Mouse (Mus musculus): Measurements from ENCODE around the gene Slc41a2. TPM values are rescaled to one million over a fixed set of nuclear protein-coding genes. Genes with fewer than 3 reads are reported as not detected.

Slc41a2 gene
- polyA plus RNA-seq, 1 experiment from 2014 or later, result 0.58 TPM

DNA sequence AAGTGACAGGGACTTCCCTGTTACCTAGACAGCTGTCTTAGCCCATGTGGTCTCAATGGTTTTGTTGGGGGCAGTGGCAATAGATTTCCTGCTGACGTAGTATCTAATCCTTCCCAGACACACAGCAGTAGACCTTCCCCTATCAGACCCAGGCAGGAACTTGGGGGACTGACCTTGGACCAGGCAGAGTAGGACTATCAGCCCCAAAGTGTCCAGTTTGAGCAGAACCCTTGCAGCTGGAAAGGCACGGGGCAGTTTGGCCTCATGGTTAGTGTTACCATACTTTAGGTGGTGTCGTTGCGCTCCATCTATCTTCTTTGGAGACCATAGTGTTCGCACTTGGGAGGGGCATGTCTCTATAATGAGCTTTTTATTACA lies 8.7 kb upstream of the Slc41a2 start:
- Histone ChIP-seq H3K4me1 (0 out of 2 replicates have a peak, but pooled peaks cover 3% of the 10 kb centered on the region), H3K4me3 (replicated peaks) (no peak overlapping the region), H3K27me3 (0 out of 2 replicates have a peak, but pooled peaks cover 2% of the 10 kb centered on the region), H3K4me2 (no peak overlapping the region), H3K27ac (no peak overlapping the region), H3K9ac (no peak overlapping the region), H3K36me3 (no peaks in the 10 kb centered on the region), H3K9me3 (replicated peaks) (no peaks in the 10 kb centered on the region)
- WGBS, result 79% methylated on average over 5 of the region's 5 CpGs
- no peak for ATAC-seq (replicated peaks; ENCODE audit: low FRiP score)

- no peak for ATAC-seq (replicated peaks; ENCODE audit: low FRiP score)
- Histone ChIP-seq H3K9ac (no peak overlapping the region), H3K4me2 (no peak overlapping the region), H3K4me3 (replicated peaks) (no peak overlapping the region), H3K36me3 (no peaks in the 10 kb centered on the region), H3K9me3 (replicated peaks) (no peaks in the 10 kb centered on the region), H3K4me1 (0 out of 2 replicates have a peak, but pooled peaks cover 3% of the 10 kb centered on the region), H3K27me3 (0 out of 2 replicates have a peak, but pooled peaks cover 2% of the 10 kb centered on the region), H3K27ac (no peak overlapping the region)
- 45% methylated on average over 7 of the region's 7 CpGs for WGBS
Measured at GRCm38 (mm10) chr10:83345693-83346358, 8.1 kb upstream of the Slc41a2 start.

DNA sequence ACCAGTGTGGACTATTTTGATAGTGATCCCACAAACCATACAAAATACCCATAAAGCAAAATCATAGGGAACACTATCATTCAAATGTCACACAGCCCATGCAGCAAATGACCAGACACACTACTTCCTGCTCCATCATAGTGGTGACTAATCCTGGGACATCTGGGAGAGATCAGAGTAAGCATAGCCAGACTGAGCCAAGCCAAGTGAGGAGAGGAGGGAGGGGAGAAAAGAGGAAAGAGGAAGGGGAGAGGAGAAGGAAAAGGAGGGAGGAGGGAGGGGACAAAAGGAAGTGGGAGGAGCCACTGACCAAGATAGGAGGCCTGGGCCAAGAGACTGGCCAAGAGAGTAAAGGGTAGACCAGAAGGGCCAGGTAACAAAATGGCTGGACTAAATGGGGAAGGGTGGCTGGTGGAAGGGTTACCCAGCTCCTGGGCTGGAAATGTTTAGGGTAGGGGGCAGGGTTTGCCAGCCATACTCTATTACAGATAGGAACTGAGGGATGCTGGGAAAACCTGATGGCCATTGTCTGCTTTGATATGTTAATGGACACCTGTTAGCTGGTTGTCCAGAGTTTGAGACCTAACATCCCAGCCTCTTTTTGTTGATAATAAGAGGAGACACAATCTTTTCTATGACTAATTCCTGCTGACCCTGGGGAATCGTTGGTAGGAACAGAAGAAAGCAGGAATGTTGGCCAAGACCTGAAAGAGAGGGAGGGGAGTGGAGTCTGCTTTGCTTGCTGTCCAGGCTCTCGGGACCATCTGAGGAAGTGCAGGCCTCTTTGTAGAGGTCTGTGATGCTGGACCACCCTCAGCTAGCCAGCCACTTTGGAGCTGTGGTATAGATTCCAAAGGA lies 6.4 kb upstream of the Slc41a2 start:
- no peak for ATAC-seq (replicated peaks; ENCODE audit: low FRiP score)
- Histone ChIP-seq H3K4me3 (replicated peaks) (no peak overlapping the region), H3K27me3 (0 out of 2 replicates have a peak, but pooled peaks cover 10% of the 10 kb centered on the region), H3K4me2 (no peak overlapping the region), H3K36me3 (no peaks in the 10 kb centered on the region), H3K9ac (no peak overlapping the region), H3K4me1 (no peaks in the 10 kb centered on the region), H3K9me3 (replicated peaks) (no peaks in the 10 kb centered on the region), H3K27ac (no peak overlapping the region)
- 69% methylated on average over 2 of the region's 2 CpGs for WGBS

GRCm38 (mm10) chr10:83343171-83343570 lies 5.5 kb upstream of the Slc41a2 start:
- Histone ChIP-seq H3K36me3 (no peaks in the 10 kb centered on the region), H3K27me3 (peaks cover 15% of the 10 kb centered on the region), H3K27ac (no peak overlapping the region), H3K9ac (no peak overlapping the region), H3K4me3 (replicated peaks) (no peak overlapping the region), H3K4me1 (no peaks in the 10 kb centered on the region), H3K4me2 (no peak overlapping the region), H3K9me3 (replicated peaks) (no peaks in the 10 kb centered on the region)
- 85% methylated on average over 5 of the region's 5 CpGs for WGBS
- no peak for ATAC-seq (replicated peaks; ENCODE audit: low FRiP score)

- WGBS, result 33% methylated on average over 2 of the region's 2 CpGs
- peaks cover 34% of the 10 kb centered on the region for H3K27me3 ChIP-seq
- H3K4me3 ChIP-seq (replicated peaks), result no peak overlapping the region
- H3K9ac ChIP-seq, result no peak overlapping the region
- no peaks in the 10 kb centered on the region for H3K9me3 ChIP-seq (replicated peaks)
- H3K4me1 ChIP-seq, result peaks cover 9% of the 10 kb centered on the region
- H3K27ac ChIP-seq, result no peak overlapping the region
- no peaks in the 10 kb centered on the region for H3K36me3 ChIP-seq
- H3K4me2 ChIP-seq, result no peak overlapping the region
- ATAC-seq (replicated peaks; ENCODE audit: low FRiP score), result no peak
Measured at GRCm38 (mm10) chr10:83341226-83341625, 3.5 kb upstream of the Slc41a2 start.

GRCm38 (mm10) chr10:83337971-83338598 lies 403 bp upstream of the Slc41a2 start:
- peak overlapping the region; percentile 66 for H3K4me3 ChIP-seq (replicated peaks)
- whole genome bisulfite sequencing, result 46% methylated on average over 8 of the region's 9 CpGs
- H3K27me3 ChIP-seq, result peaks cover 61% of the 10 kb centered on the region
- no peaks in the 10 kb centered on the region for H3K9me3 ChIP-seq (replicated peaks)
- ATAC-seq (replicated peaks; ENCODE audit: low FRiP score), result no peak
- H3K27ac ChIP-seq, result no peak overlapping the region
- peaks cover 9% of the 10 kb centered on the region for H3K4me1 ChIP-seq
- H3K36me3 ChIP-seq, result no peaks in the 10 kb centered on the region
- peak overlapping the region; percentile 46 for H3K9ac ChIP-seq
- peak overlapping the region; percentile 98 for H3K4me2 ChIP-seq

- Histone ChIP-seq H3K9ac (no peak overlapping the region), H3K4me2 (no peak overlapping the region), H3K27me3 (peaks cover 66% of the 10 kb centered on the region), H3K27ac (no peak overlapping the region), H3K4me3 (replicated peaks) (no peak overlapping the region), H3K4me1 (peaks cover 9% of the 10 kb centered on the region), H3K36me3 (no peaks in the 10 kb centered on the region), H3K9me3 (replicated peaks) (no peaks in the 10 kb centered on the region)
- 30% methylated on average over 7 of the region's 7 CpGs for WGBS
- ATAC-seq (replicated peaks; ENCODE audit: low FRiP score), result no peak
Measured at GRCm38 (mm10) chr10:83336336-83336735, 1.3 kb downstream of the Slc41a2 start.

GRCm38 (mm10) chr10:83332581-83332980 lies 5.1 kb downstream of the Slc41a2 start:
- no peak for ATAC-seq (replicated peaks; ENCODE audit: low FRiP score)

DNA sequence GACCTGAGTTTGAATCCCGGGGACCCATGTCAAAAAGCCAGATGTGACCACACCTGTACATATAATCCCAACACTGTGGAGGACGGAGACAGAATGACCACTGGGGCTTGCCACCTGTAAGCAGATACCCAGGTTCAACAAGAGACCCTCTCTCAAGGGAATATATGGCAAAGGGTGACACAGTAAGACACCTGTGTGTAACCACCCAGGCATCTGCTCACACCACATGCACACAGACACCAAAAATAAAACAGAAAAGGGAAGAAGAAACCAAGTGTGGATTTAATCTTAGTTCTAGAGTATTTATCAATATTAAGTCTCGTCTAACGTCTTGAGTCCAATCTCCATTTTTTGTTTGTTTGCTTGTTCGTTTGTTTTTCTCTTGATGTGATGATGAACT lies 5.9 kb downstream of the Slc41a2 start:
- H3K27ac ChIP-seq, result no peak overlapping the region
- H3K4me1 ChIP-seq, result no peaks in the 10 kb centered on the region
- no peak overlapping the region for H3K4me3 ChIP-seq (replicated peaks)
- H3K27me3 ChIP-seq, result peaks cover 37% of the 10 kb centered on the region
- no peak overlapping the region for H3K9ac ChIP-seq
- no peak for ATAC-seq (replicated peaks; ENCODE audit: low FRiP score)
- H3K4me2 ChIP-seq, result no peak overlapping the region
- H3K36me3 ChIP-seq, result no peaks in the 10 kb centered on the region
- WGBS, result 89% methylated on average over 5 of the region's 5 CpGs
- no peaks in the 10 kb centered on the region for H3K9me3 ChIP-seq (replicated peaks)

More at GRCm38 (mm10) chr10:83332581-83332980, 5.1 kb downstream of the Slc41a2 start:
- no peak overlapping the region for H3K4me3 ChIP-seq (replicated peaks)
- WGBS, result 87% methylated on average over 11 of the region's 11 CpGs
- peaks cover 5% of the 10 kb centered on the region for H3K4me1 ChIP-seq
- H3K36me3 ChIP-seq, result no peaks in the 10 kb centered on the region
- H3K27ac ChIP-seq, result no peak overlapping the region
- H3K4me2 ChIP-seq, result no peak overlapping the region
- H3K9ac ChIP-seq, result no peak overlapping the region
- H3K27me3 ChIP-seq, result peaks cover 44% of the 10 kb centered on the region
- no peaks in the 10 kb centered on the region for H3K9me3 ChIP-seq (replicated peaks)

GRCm38 (mm10) chr10:83330336-83330735 lies 7.3 kb downstream of the Slc41a2 start:
- H3K4me2 ChIP-seq, result no peak overlapping the region
- no peaks in the 10 kb centered on the region for H3K4me1 ChIP-seq
- WGBS, result 71% methylated on average over 6 of the region's 6 CpGs
- no peak overlapping the region for H3K27ac ChIP-seq
- peaks cover 23% of the 10 kb centered on the region for H3K27me3 ChIP-seq
- ATAC-seq (replicated peaks; ENCODE audit: low FRiP score), result no peak
- no peaks in the 10 kb centered on the region for H3K36me3 ChIP-seq
- H3K9ac ChIP-seq, result no peak overlapping the region
- no peaks in the 10 kb centered on the region for H3K9me3 ChIP-seq (replicated peaks)
- no peak overlapping the region for H3K4me3 ChIP-seq (replicated peaks)

GRCm38 (mm10) chr10:83328791-83329190 lies 8.9 kb downstream of the Slc41a2 start:
- H3K9me3 ChIP-seq (replicated peaks), result no peaks in the 10 kb centered on the region
- no peak overlapping the region for H3K4me2 ChIP-seq
- WGBS, result 68% methylated on average over 5 of the region's 5 CpGs
- H3K9ac ChIP-seq, result no peak overlapping the region
- H3K27ac ChIP-seq, result no peak overlapping the region
- no peaks in the 10 kb centered on the region for H3K36me3 ChIP-seq
- no peak for ATAC-seq (replicated peaks; ENCODE audit: low FRiP score)
- no peak overlapping the region for H3K4me3 ChIP-seq (replicated peaks)
- peaks cover 7% of the 10 kb centered on the region for H3K27me3 ChIP-seq
- no peaks in the 10 kb centered on the region for H3K4me1 ChIP-seq
